Comparison of ENCODE assay signal across 25 mouse cellular contexts in genomic region chr4:78456284-78456683, GRCm38 (mm10).
DNase-seq lines count a peak whose midpoint lies in the region; ATAC-seq and TF ChIP-seq lines count a peak whose summit lies in the region.
"Had no signal": no experiment of that assay in that cellular context is flagged by ENCODE, and none has a peak within 500 bp of the region (broad histone marks: within the 10 kb centered on the region; RNA-seq: fewer than 3 reads in every experiment).

No protein-coding gene starts in this region.

- intact Hi-C loops in heart, postnatal 36 days (cut with DNase I), result no loop called here

- ATAC-seq in hindbrain, embryonic 14.5 days (ENCODE audit: low FRiP score), result no peak
- no peak for ATAC-seq in midbrain, postnatal 0 days (ENCODE audit: low FRiP score)
- no peak for ATAC-seq in midbrain, embryonic 15.5 days (replicated peaks)
- ATAC-seq: activated CD4-positive, CD25-positive, alpha-beta regulatory T cell, adult 4 months; forebrain, embryonic 14.5 days; intestine, embryonic 15.5 days; Patski had no signal

- H3K4me2 ChIP-seq in hindbrain, embryonic 14.5 days (replicated peaks), result no peak overlapping the region
- no peak overlapping the region for H3K4me2 ChIP-seq in midbrain, postnatal 0 days (ENCODE audit: low read depth, low read length, poor library complexity, severe bottlenecking)
- H3K4me2 ChIP-seq in midbrain, embryonic 15.5 days, result no peak overlapping the region
- H3K4me2 ChIP-seq: embryonic facial prominence, embryonic 15.5 days; heart, embryonic 13.5 days; intestine, embryonic 15.5 days had no signal

- H3K9me3 ChIP-seq in hindbrain, embryonic 14.5 days (ENCODE audit: control insufficient read depth, low read length), result no peaks in the 10 kb centered on the region
- no peaks in the 10 kb centered on the region for H3K9me3 ChIP-seq in hindbrain, embryonic 10.5 days
- H3K9me3 ChIP-seq in midbrain, postnatal 0 days (ENCODE audit: low read length), result no peaks in the 10 kb centered on the region
- no peaks in the 10 kb centered on the region for H3K9me3 ChIP-seq in midbrain, embryonic 15.5 days
- H3K9me3 ChIP-seq: embryonic facial prominence, embryonic 15.5 days; forebrain, embryonic 10.5 days; heart, embryonic 13.5 days; intestine, embryonic 15.5 days had no signal

- H3K9ac ChIP-seq in hindbrain, embryonic 14.5 days, result no peak overlapping the region
- no peak overlapping the region for H3K9ac ChIP-seq in midbrain, postnatal 0 days (replicated peaks; ENCODE audit: low read length, poor library complexity, severe bottlenecking)
- H3K9ac ChIP-seq in midbrain, embryonic 15.5 days, result no peak overlapping the region
- H3K9ac ChIP-seq: embryonic facial prominence, embryonic 15.5 days; heart, embryonic 13.5 days; intestine, embryonic 15.5 days had no signal

- no peak for TF ChIP-seq CTCF in midbrain, postnatal 0 days (IDR thresholded peaks at IDR 0.05)

- H3K4me3 ChIP-seq in hindbrain, embryonic 14.5 days (replicated peaks; ENCODE audit: low read length), result no peak overlapping the region
- no peak overlapping the region for H3K4me3 ChIP-seq in hindbrain, embryonic 10.5 days
- no peak overlapping the region for H3K4me3 ChIP-seq in midbrain, postnatal 0 days (ENCODE audit: low read depth, low read length)
- H3K4me3 ChIP-seq in midbrain, embryonic 15.5 days, result no peak overlapping the region
- H3K4me3 ChIP-seq: embryonic facial prominence, embryonic 15.5 days; erythroblast, embryonic 14.5 days; forebrain, embryonic 10.5 days; gastrocnemius, adult 2 months; heart, embryonic 13.5 days; intestine, embryonic 15.5 days had no signal

- H3K27me3 ChIP-seq in hindbrain, embryonic 14.5 days (ENCODE audit: control insufficient read depth, insufficient read depth, low read length), result no peaks in the 10 kb centered on the region
- H3K27me3 ChIP-seq in hindbrain, embryonic 10.5 days (ENCODE audit: insufficient read depth, poor library complexity, severe bottlenecking), result no peaks in the 10 kb centered on the region
- no peaks in the 10 kb centered on the region for H3K27me3 ChIP-seq in midbrain, postnatal 0 days (ENCODE audit: insufficient read depth, low read length)
- no peaks in the 10 kb centered on the region for H3K27me3 ChIP-seq in midbrain, embryonic 15.5 days (replicated peaks)
- H3K27me3 ChIP-seq: CH12.LX; embryonic facial prominence, embryonic 15.5 days; heart, embryonic 13.5 days; intestine, embryonic 15.5 days; Patski had no signal

- H3K27ac ChIP-seq in hindbrain, embryonic 14.5 days, result peak overlapping the region; percentile 14; the same call in 1 of the 2 replicates
- H3K27ac ChIP-seq in hindbrain, embryonic 10.5 days, result no peak overlapping the region
- no peak overlapping the region for H3K27ac ChIP-seq in midbrain, postnatal 0 days (ENCODE audit: low read depth, low read length)
- H3K27ac ChIP-seq in midbrain, embryonic 15.5 days, result no peak overlapping the region
- H3K27ac ChIP-seq: embryonic facial prominence, embryonic 15.5 days; forebrain, embryonic 10.5 days; gastrocnemius, adult 2 months; heart, embryonic 13.5 days; intestine, embryonic 15.5 days had no signal

- peak; percentile 28 for DNase-seq in hindbrain, embryonic 14.5 days (ENCODE audit: low spot score)
- no peak for DNase-seq in hindbrain, embryonic 10.5 days (ENCODE audit: low spot score)
- DNase-seq in midbrain, postnatal 0 days (ENCODE audit: low spot score), result peak; percentile 1
- peak; percentile 7 for DNase-seq in embryo, embryonic 10.5 days (ENCODE audit: low spot score)
- peak; percentile 53 for DNase-seq in mesoderm, embryonic 11.5 days (ENCODE audit: low read depth, low spot score)
- DNase-seq in heart, postnatal 36 days, result no peak
- DNase-seq in gastrocnemius, adult 8-10 months (ENCODE audit: low spot score in 2 of 2), result no peak
- DNase-seq: adrenal gland, postnatal 14 days; cerebellum, adult 18-20 months; cerebellum, adult 9-11 months; cerebellum, postnatal 36 days; gastrocnemius, adult 2 months; gastrocnemius, postnatal 36 days; heart, adult 11 months; heart, postnatal 4 days had no signal

- H3K36me3 ChIP-seq in hindbrain, embryonic 14.5 days (replicated peaks; ENCODE audit: control insufficient read depth, insufficient read depth), result no peaks in the 10 kb centered on the region
- no peaks in the 10 kb centered on the region for H3K36me3 ChIP-seq in hindbrain, embryonic 10.5 days
- H3K36me3 ChIP-seq in midbrain, postnatal 0 days (ENCODE audit: insufficient read depth, low read length), result no peaks in the 10 kb centered on the region
- no peaks in the 10 kb centered on the region for H3K36me3 ChIP-seq in midbrain, embryonic 15.5 days (replicated peaks)
- H3K36me3 ChIP-seq: embryonic facial prominence, embryonic 15.5 days; forebrain, embryonic 10.5 days; heart, embryonic 13.5 days; intestine, embryonic 15.5 days had no signal

- 55% methylated on average over 4 of the region's 4 CpGs for WGBS in hindbrain, embryonic 14.5 days
- WGBS in hindbrain, embryonic 10.5 days, result 84% methylated on average over 4 of the region's 4 CpGs
- WGBS in midbrain, postnatal 0 days, result 73% methylated on average over 4 of the region's 4 CpGs
- whole genome bisulfite sequencing in midbrain, embryonic 15.5 days, result 63% methylated on average over 4 of the region's 4 CpGs

- no peaks in the 10 kb centered on the region for H3K4me1 ChIP-seq in hindbrain, embryonic 14.5 days (replicated peaks; ENCODE audit: control insufficient read depth, insufficient read depth, low read length)
- H3K4me1 ChIP-seq in hindbrain, embryonic 10.5 days (replicated peaks), result no peaks in the 10 kb centered on the region
- no peaks in the 10 kb centered on the region for H3K4me1 ChIP-seq in midbrain, postnatal 0 days (ENCODE audit: insufficient read depth, low read length)
- no peaks in the 10 kb centered on the region for H3K4me1 ChIP-seq in midbrain, embryonic 15.5 days
- H3K4me1 ChIP-seq: embryonic facial prominence, embryonic 15.5 days; forebrain, embryonic 10.5 days; heart, embryonic 13.5 days; intestine, embryonic 15.5 days had no signal

Comparison
In these comparisons a context has a peak if more than half of its experiments do, and no peak if none do; other contexts are left out.
1. DNase-seq: peak in hindbrain, embryonic 14.5 days (single experiment), midbrain, postnatal 0 days (single experiment), embryo, embryonic 10.5 days (single experiment) and mesoderm, embryonic 11.5 days (single experiment); none in hindbrain, embryonic 10.5 days (single experiment), heart, postnatal 36 days (0 of 2) and gastrocnemius, adult 8-10 months (0 of 2).